Mouse (Mus musculus) forebrain, embryonic 16.5 days (tissue): ENCODE data around the gene Tlk2. TPM values are rescaled to one million over a fixed set of nuclear protein-coding genes. Genes with fewer than 3 reads are reported as not detected.

ENCODE experiments used
- ATAC-seq: fragments of 200-750 bp; cut with Nextera tagmentation; 2 replicates; pipeline ENCODE4 v1.8.0; 2017; ENCODE audit warnings: mild to moderate bottlenecking, moderate library complexity
- H3K27ac ChIP-seq: fragments of 300-500 bp; sonication (generic); 2 replicates; pipeline ENCODE4 v1.5.1; 2014; ENCODE audit warnings: low read length, control low read depth
- H3K27me3 ChIP-seq: fragments of 300-500 bp; sonication (generic); replicated peaks from 2 replicates; pipeline ENCODE4 v1.6.1; 2014; ENCODE audit warnings: low read length; ENCODE audit not compliant: control insufficient read depth, insufficient read depth
- H3K36me3 ChIP-seq: fragments of 300-500 bp; sonication (generic); 2 replicates; pipeline ENCODE4 v1.6.1; 2014; ENCODE audit not compliant: control insufficient read depth, insufficient read depth
- H3K4me1 ChIP-seq: fragments of 300-500 bp; sonication (generic); replicated peaks from 2 replicates; pipeline ENCODE4 v1.6.1; 2014; ENCODE audit warnings: low read length; ENCODE audit not compliant: control insufficient read depth, insufficient read depth
- H3K4me2 ChIP-seq: fragments of 300-500 bp; sonication (generic); 2 replicates; pipeline ENCODE4 v1.6.1; 2014; ENCODE audit warnings: mild to moderate bottlenecking, low read length, control low read depth
- H3K4me3 ChIP-seq: fragments of 300-500 bp; sonication (generic); replicated peaks from 2 replicates; pipeline ENCODE4 v1.5.1; 2014; ENCODE audit warnings: mild to moderate bottlenecking, low read length, control low read depth
- H3K9ac ChIP-seq: fragments of 300-500 bp; sonication (generic); replicated peaks from 2 replicates; pipeline ENCODE4 v1.6.1; 2014; ENCODE audit warnings: low read depth, low read length, control low read depth
- H3K9me3 ChIP-seq: fragments of 300-500 bp; sonication (generic); 2 replicates; pipeline ENCODE4 v1.6.1; 2016; ENCODE audit warnings: low read length; ENCODE audit not compliant: control insufficient read depth
- WGBS: fragments of 180-500 bp; shearing (Covaris S2); extraction: QIAGEN DNeasy Blood & Tissue Kit; methylation state at CpG from one replicate; pipeline ENCODE4 v1.1.7; 2014; 5-methylcytosine and 5-hydroxymethylcytosine counted together
- polyA plus RNA-seq: library from polyadenylated mRNA; unstranded; fragments of >200 nt; fragmentation: Nextera tagmentation; extraction: Ambion mirVana; gene quantifications from 2 replicates; pipeline ENCODE4 v1.2.1, GENCODE M21; 2015

The Tlk2 gene
- polyA plus RNA-seq, 1 experiment from 2014 or later = 17.7 TPM

GRCm38 (mm10) chr11:105146593-105146992, 32.0 kb upstream of the Tlk2 start, which contains the start of gene Gm10842:
TSS of gene Gm10842 (plus strand) at chr11:105146893.
- Histone ChIP-seq H3K9me3 (no peaks in the 10 kb centered on the region), H3K36me3 (no peaks in the 10 kb centered on the region), H3K4me2 (no peak within 1 kb of the TSS), H3K4me3 (no peak within 1 kb of the TSS), H3K27ac (no peak within 1 kb of the TSS), H3K4me1 (0 out of 2 replicates have a peak, but pooled peaks cover 3% of the 10 kb centered on the region), H3K9ac (no peak within 1 kb of the TSS), H3K27me3 (no peaks in the 10 kb centered on the region)
- ATAC-seq = no peak
- WGBS = 81% methylated on average over 3 of the region's 3 CpGs

- Histone ChIP-seq H3K27me3 (no peaks in the 10 kb centered on the region), H3K9me3 (no peaks in the 10 kb centered on the region), H3K27ac (no peak overlapping the region), H3K4me2 (no peak overlapping the region), H3K36me3 (no peaks in the 10 kb centered on the region), H3K4me3 (no peak overlapping the region), H3K4me1 (0 out of 2 replicates have a peak, but pooled peaks cover 3% of the 10 kb centered on the region), H3K9ac (no peak overlapping the region)
- no peak for ATAC-seq
- WGBS = 89% methylated on average over 3 of the region's 3 CpGs
Measured at GRCm38 (mm10) chr11:105149353-105149752, 29.3 kb upstream of the Tlk2 start.

GRCm38 (mm10) chr11:105149766-105150165, 28.8 kb upstream of the Tlk2 start:
- H3K4me1 ChIP-seq = 0 out of 2 replicates have a peak, but pooled peaks cover 3% of the 10 kb centered on the region
- no peak for ATAC-seq
- no peak overlapping the region for H3K4me2 ChIP-seq
- H3K27me3 ChIP-seq = no peaks in the 10 kb centered on the region
- no peak overlapping the region for H3K27ac ChIP-seq
- 100% methylated on average over 1 of the region's 1 CpGs for WGBS
- no peaks in the 10 kb centered on the region for H3K9me3 ChIP-seq
- no peak overlapping the region for H3K9ac ChIP-seq
- no peaks in the 10 kb centered on the region for H3K36me3 ChIP-seq
- no peak overlapping the region for H3K4me3 ChIP-seq

GRCm38 (mm10) chr11:105150691-105151090, 27.9 kb upstream of the Tlk2 start:
- Histone ChIP-seq H3K36me3 (no peaks in the 10 kb centered on the region), H3K9me3 (no peaks in the 10 kb centered on the region), H3K9ac (no peak overlapping the region), H3K4me1 (0 out of 2 replicates have a peak, but pooled peaks cover 3% of the 10 kb centered on the region), H3K27me3 (no peaks in the 10 kb centered on the region), H3K4me3 (no peak overlapping the region), H3K4me2 (no peak overlapping the region), H3K27ac (no peak overlapping the region)
- WGBS = 57% methylated on average over 4 of the region's 4 CpGs
- no peak for ATAC-seq

- no peak for ATAC-seq
- WGBS = 25% methylated on average over 18 of the region's 19 CpGs
- no peak overlapping the region; the same call in 1 of the 2 replicates for H3K9ac ChIP-seq
Measured at GRCm38 (mm10) chr11:105151226-105152016, 27.2 kb upstream of the Tlk2 start.

GRCm38 (mm10) chr11:105152017-105152300, 26.6 kb upstream of the Tlk2 start:
- Histone ChIP-seq H3K27me3 (no peaks in the 10 kb centered on the region), H3K4me3 (no peak overlapping the region), H3K9ac (no peak overlapping the region), H3K4me2 (no peak overlapping the region), H3K36me3 (no peaks in the 10 kb centered on the region), H3K4me1 (0 out of 2 replicates have a peak, but pooled peaks cover 3% of the 10 kb centered on the region), H3K27ac (no peak overlapping the region), H3K9me3 (no peaks in the 10 kb centered on the region)
- no peak for ATAC-seq
- 77% methylated on average over 2 of the region's 4 CpGs for WGBS

More at GRCm38 (mm10) chr11:105151226-105152016, 27.2 kb upstream of the Tlk2 start:
- no peaks in the 10 kb centered on the region for H3K36me3 ChIP-seq
- 0 out of 2 replicates have a peak, but pooled peaks cover 3% of the 10 kb centered on the region for H3K4me1 ChIP-seq
- no peaks in the 10 kb centered on the region for H3K27me3 ChIP-seq
- H3K9me3 ChIP-seq = no peaks in the 10 kb centered on the region
- peak overlapping the region; percentile 17; the same call in 1 of the 2 replicates for H3K4me2 ChIP-seq
- H3K4me3 ChIP-seq = no peak overlapping the region
- H3K27ac ChIP-seq = no peak overlapping the region

GRCm38 (mm10) chr11:105152357-105152899, 26.2 kb upstream of the Tlk2 start:
- Histone ChIP-seq H3K9me3 (no peaks in the 10 kb centered on the region), H3K27me3 (no peaks in the 10 kb centered on the region), H3K36me3 (no peaks in the 10 kb centered on the region), H3K4me3 (no peak overlapping the region), H3K27ac (no peak overlapping the region), H3K9ac (no peak overlapping the region), H3K4me1 (0 out of 2 replicates have a peak, but pooled peaks cover 3% of the 10 kb centered on the region), H3K4me2 (no peak overlapping the region)
- WGBS = 84% methylated on average over 11 of the region's 11 CpGs
- no peak for ATAC-seq

- no peaks in the 10 kb centered on the region for H3K27me3 ChIP-seq
- H3K9ac ChIP-seq = no peak overlapping the region; the same call in 1 of the 2 replicates
- no peak overlapping the region for H3K4me2 ChIP-seq
- WGBS = 35% methylated on average over 12 of the region's 12 CpGs
- H3K4me1 ChIP-seq = 0 out of 2 replicates have a peak, but pooled peaks cover 3% of the 10 kb centered on the region
- H3K4me3 ChIP-seq = no peak overlapping the region
- no peaks in the 10 kb centered on the region for H3K36me3 ChIP-seq
- H3K27ac ChIP-seq = no peak overlapping the region
- peak; percentile 57; the same call in 1 of the 2 replicates for ATAC-seq
- no peaks in the 10 kb centered on the region for H3K9me3 ChIP-seq
Measured at GRCm38 (mm10) chr11:105153068-105153833, 25.4 kb upstream of the Tlk2 start.

- 83% methylated on average over 4 of the region's 4 CpGs for WGBS
- no peak overlapping the region for H3K27ac ChIP-seq
- H3K27me3 ChIP-seq = no peaks in the 10 kb centered on the region
- H3K4me3 ChIP-seq = no peak overlapping the region
- H3K9me3 ChIP-seq = no peaks in the 10 kb centered on the region
- H3K4me1 ChIP-seq = 0 out of 2 replicates have a peak, but pooled peaks cover 3% of the 10 kb centered on the region
- no peak for ATAC-seq
- H3K9ac ChIP-seq = no peak overlapping the region
- H3K4me2 ChIP-seq = no peak overlapping the region
- H3K36me3 ChIP-seq = no peaks in the 10 kb centered on the region
Measured at GRCm38 (mm10) chr11:105155915-105156314, 22.7 kb upstream of the Tlk2 start.
